Mouse (Mus musculus) limb, embryonic 10.5 days (tissue): Measurements from ENCODE around the gene Nnmt. TPM values are rescaled to one million over a fixed set of nuclear protein-coding genes. Genes with fewer than 3 reads are reported as not detected.
A peak's percentile ranks its signal among the peaks of the same experiment; 100 is the strongest.

Experiments
- DNase-seq: peaks from one replicate; pipeline ENCODE4 v3.0.0-alpha.2; 2017; ENCODE audit warnings: low spot score
- H3K27ac ChIP-seq: fragments of 300-500 bp; sonication (generic); 2 replicates; pipeline ENCODE4 v1.5.1; 2016; ENCODE audit warnings: mild to moderate bottlenecking
- H3K27me3 ChIP-seq: fragments of 300-500 bp; sonication (generic); 2 replicates; pipeline ENCODE4 v1.6.1; 2016; ENCODE audit warnings: low read depth, mild to moderate bottlenecking; ENCODE audit not compliant: poor library complexity, severe bottlenecking
- H3K36me3 ChIP-seq: fragments of 300-500 bp; sonication (generic); 2 replicates; pipeline ENCODE4 v1.6.1; 2016; ENCODE audit warnings: mild to moderate bottlenecking, moderate library complexity
- H3K4me1 ChIP-seq: fragments of 300-500 bp; sonication (generic); 2 replicates; pipeline ENCODE4 v1.6.1; 2016
- H3K4me3 ChIP-seq: fragments of 300-500 bp; sonication (generic); 2 replicates; pipeline ENCODE4 v1.5.1; 2016; ENCODE audit warnings: mild to moderate bottlenecking, moderate library complexity
- H3K9me3 ChIP-seq: fragments of 300-500 bp; sonication (generic); replicated peaks from 2 replicates; pipeline ENCODE4 v1.6.1; 2016; ENCODE audit warnings: mild to moderate bottlenecking
- WGBS: fragments of 180-500 bp; shearing (Covaris S2); methylation state at CpG from one replicate; pipeline ENCODE4 v1.1.7; 2016; 5-methylcytosine and 5-hydroxymethylcytosine counted together
- polyA plus RNA-seq: library from polyadenylated mRNA; unstranded; fragments of >200 nt; fragmentation: Nextera tagmentation; extraction: Ambion mirVana; gene quantifications from 2 replicates; pipeline ENCODE4 v1.2.1, GENCODE M21; 2016

Gene Nnmt
- polyA plus RNA-seq, 1 experiment from 2014 or later = 0.19 TPM

DNA sequence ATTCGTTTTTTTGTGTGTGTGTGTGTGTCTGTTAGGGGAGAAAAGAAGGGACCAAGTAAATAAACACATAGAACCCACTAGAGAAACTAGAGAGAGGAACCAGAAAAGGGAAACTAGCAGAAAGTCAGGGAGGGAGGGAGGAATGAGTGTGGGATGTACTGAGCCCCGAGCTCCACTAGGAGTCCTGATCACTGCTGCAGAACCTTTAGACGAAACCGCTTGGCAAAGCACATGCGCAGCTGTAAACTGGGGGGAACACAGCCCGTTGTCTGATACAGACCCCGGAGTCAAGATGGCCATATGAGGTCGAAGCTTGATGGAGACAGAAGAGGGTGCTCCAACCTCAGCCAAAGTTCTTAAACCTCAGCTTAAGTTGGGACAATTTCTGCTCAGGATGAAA is 11.0 kb downstream of the Nnmt start:
- Histone ChIP-seq H3K9me3 (no peaks in the 10 kb centered on the region), H3K4me3 (no peak overlapping the region), H3K36me3 (no peaks in the 10 kb centered on the region), H3K4me1 (peaks cover 6% of the 10 kb centered on the region; the same call in 1 of the 2 replicates), H3K27me3 (no peaks in the 10 kb centered on the region), H3K27ac (no peak overlapping the region)
- WGBS = 68% methylated on average over 8 of the region's 8 CpGs
- no peak for DNase-seq

DNA sequence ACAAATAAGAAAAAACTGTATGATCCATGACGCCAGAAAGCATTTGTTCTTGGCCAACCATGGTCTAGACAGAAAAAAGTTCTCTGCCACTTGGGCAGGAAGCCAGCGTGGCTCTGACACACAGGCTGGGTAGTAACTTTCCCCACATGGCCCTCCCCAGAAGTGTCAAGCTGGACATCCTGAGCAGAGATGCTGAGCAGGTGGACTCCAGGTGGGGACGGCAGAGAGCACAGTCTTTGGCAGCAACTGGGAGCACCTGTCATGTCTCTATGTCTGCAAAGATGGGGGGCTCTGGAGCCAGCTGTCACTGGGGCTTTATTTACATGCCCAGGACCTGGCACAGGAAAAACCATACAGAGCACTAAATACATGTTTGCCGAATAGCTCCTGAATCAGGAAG is 14.3 kb downstream of the Nnmt start:
- H3K27ac ChIP-seq = no peak overlapping the region
- no peaks in the 10 kb centered on the region for H3K9me3 ChIP-seq
- H3K4me1 ChIP-seq = peaks cover 16% of the 10 kb centered on the region
- no peaks in the 10 kb centered on the region for H3K36me3 ChIP-seq
- no peak for DNase-seq
- H3K4me3 ChIP-seq = no peak overlapping the region
- H3K27me3 ChIP-seq = no peaks in the 10 kb centered on the region
- 86% methylated on average over 4 of the region's 4 CpGs for WGBS

DNA sequence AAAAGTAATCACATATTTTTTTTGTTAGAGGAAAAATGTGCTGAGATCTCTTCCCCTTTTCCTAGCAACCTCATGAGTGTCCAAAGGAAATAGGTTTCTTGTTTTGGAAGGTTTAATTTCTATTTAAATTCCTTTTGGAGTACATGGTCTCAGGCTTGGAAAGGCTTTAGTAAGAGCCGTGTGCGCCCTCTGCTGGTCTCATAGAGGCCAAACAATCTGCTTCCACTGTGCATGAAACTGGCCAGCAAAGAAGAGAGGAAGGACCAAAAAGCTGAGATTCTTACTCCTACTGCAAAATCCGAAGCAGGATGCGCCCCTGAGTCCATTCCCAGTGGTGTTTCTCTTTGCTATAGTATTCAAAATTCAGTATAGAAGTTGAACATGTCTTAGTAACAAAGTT is 18.6 kb downstream of the Nnmt start:
- WGBS = 10% methylated on average over 4 of the region's 4 CpGs
- H3K36me3 ChIP-seq = no peaks in the 10 kb centered on the region
- no peaks in the 10 kb centered on the region for H3K27me3 ChIP-seq
- H3K4me3 ChIP-seq = no peak overlapping the region
- H3K27ac ChIP-seq = no peak overlapping the region
- DNase-seq = peak; percentile 77
- H3K4me1 ChIP-seq = peaks cover 14% of the 10 kb centered on the region
- no peaks in the 10 kb centered on the region for H3K9me3 ChIP-seq

GRCm38 (mm10) chr9:48580808-48581207 is 24.1 kb downstream of the Nnmt start:
- H3K36me3 ChIP-seq = no peaks in the 10 kb centered on the region
- H3K4me1 ChIP-seq = no peaks in the 10 kb centered on the region
- H3K27me3 ChIP-seq = no peaks in the 10 kb centered on the region
- no peaks in the 10 kb centered on the region for H3K9me3 ChIP-seq
- H3K27ac ChIP-seq = no peak overlapping the region
- WGBS = 94% methylated on average over 1 of the region's 1 CpGs
- no peak for DNase-seq
- no peak overlapping the region for H3K4me3 ChIP-seq

DNA sequence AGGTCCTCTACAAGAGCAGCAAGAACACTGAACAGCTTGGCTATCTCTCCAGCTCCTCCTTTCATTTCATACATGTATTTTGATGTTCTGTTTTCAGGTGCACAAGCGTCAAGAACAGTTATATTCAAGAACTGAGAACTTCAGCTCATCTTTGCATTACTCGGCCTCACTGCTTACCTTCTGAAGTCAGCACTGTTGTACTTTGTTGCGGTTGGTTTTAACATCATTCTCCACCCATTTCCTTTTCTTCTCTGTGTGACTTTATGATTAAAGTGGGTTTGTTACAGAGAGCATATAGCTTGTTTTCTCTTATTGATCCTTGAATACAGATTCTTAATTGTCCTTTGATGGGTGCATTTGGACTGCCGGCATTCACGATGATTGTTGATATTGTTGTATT is 42.6 kb downstream of the Nnmt start:
- no peak overlapping the region for H3K4me3 ChIP-seq
- 90% methylated on average over 5 of the region's 5 CpGs for WGBS
- H3K36me3 ChIP-seq = no peaks in the 10 kb centered on the region
- H3K27me3 ChIP-seq = no peaks in the 10 kb centered on the region
- no peak overlapping the region for H3K27ac ChIP-seq
- DNase-seq = no peak
- no peaks in the 10 kb centered on the region for H3K9me3 ChIP-seq
- peaks cover 11% of the 10 kb centered on the region; the same call in 1 of the 2 replicates for H3K4me1 ChIP-seq

DNA sequence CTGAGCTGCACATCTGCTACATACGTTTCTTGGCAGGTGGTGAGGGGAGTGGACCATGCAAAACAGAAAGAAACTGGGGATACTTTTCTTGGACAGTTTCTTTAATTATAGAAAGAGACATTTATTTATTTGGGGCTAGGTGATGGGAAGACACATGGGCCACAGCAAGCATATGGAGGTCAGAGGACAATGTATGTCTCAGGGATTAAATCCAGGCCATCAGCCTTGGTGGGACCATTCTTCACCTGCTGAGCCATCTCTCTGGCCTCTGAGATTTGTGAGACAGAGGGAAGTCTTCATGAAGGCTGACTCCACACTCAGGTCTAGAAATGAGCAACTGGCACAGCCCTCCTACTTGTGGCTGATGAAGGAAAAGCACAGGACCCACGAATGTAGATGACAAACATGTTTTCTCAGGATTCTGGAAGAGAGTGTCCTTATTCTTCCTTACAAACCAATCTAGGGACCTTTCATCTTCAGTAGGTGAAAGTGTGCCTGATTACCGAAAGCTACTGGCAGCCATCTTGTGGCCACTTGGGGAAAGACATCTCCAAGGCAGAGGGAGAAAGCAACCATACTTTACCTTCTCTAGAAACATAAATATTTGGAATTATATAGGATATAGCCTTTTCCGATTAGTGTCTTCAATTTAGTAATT is 45.3 kb downstream of the Nnmt start:
- Histone ChIP-seq H3K27ac (no peak overlapping the region), H3K36me3 (no peaks in the 10 kb centered on the region), H3K27me3 (no peaks in the 10 kb centered on the region), H3K4me3 (no peak overlapping the region), H3K9me3 (no peaks in the 10 kb centered on the region), H3K4me1 (peaks cover 5% of the 10 kb centered on the region; the same call in 1 of the 2 replicates)
- peak; percentile 48 for DNase-seq
- WGBS = 33% methylated on average over 4 of the region's 4 CpGs

DNA sequence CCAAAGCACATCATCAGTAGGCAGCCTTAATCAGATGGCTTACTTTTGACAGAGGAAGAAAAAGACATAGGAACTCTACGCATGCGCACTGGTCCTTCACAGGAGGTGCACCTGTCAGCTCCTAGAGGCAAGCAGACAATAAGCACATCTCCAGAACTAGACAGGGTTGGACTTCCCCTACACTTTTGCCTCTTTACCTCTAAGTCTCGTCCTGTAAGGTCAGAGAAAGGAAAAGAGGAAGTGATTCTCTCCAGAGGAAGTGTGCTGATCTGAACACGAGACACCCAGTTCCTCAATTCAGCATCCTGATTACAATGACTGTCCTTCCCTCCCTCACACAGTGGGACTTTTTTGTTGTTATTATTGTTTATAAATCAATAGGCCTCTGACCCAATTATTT is 46.3 kb downstream of the Nnmt start:
- no peaks in the 10 kb centered on the region for H3K4me1 ChIP-seq
- no peaks in the 10 kb centered on the region for H3K9me3 ChIP-seq
- DNase-seq = no peak
- no peaks in the 10 kb centered on the region for H3K36me3 ChIP-seq
- no peak overlapping the region for H3K4me3 ChIP-seq
- no peaks in the 10 kb centered on the region for H3K27me3 ChIP-seq
- 82% methylated on average over 4 of the region's 4 CpGs for WGBS
- H3K27ac ChIP-seq = no peak overlapping the region

DNA sequence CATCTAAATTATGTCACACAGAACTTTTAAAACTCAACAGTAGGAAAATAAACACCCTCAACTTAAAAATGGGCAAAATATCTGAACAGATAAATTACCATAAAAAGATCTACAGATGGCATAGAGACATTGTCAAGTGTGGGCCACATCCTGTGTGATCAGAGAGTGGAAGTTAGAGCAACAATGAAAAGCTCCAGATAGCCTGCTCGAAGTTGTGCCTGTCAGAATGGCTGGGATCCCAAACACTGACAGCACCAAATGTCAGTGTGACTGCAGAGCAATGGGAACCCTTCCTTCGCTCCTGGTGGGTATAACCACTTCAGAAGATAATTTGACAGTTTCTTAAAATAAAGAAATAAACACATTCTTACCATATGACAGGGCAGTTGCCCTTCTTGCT is 55.9 kb downstream of the Nnmt start:
- H3K4me3 ChIP-seq = no peak overlapping the region
- H3K27ac ChIP-seq = no peak overlapping the region
- no peaks in the 10 kb centered on the region for H3K36me3 ChIP-seq
- H3K4me1 ChIP-seq = no peaks in the 10 kb centered on the region
- 87% methylated on average over 2 of the region's 2 CpGs for WGBS
- no peaks in the 10 kb centered on the region for H3K27me3 ChIP-seq
- DNase-seq = no peak
- no peaks in the 10 kb centered on the region for H3K9me3 ChIP-seq

- Histone ChIP-seq H3K9me3 (no peaks in the 10 kb centered on the region), H3K4me1 (no peaks in the 10 kb centered on the region), H3K36me3 (no peaks in the 10 kb centered on the region), H3K27ac (no peak overlapping the region), H3K27me3 (no peaks in the 10 kb centered on the region), H3K4me3 (no peak overlapping the region)
- DNase-seq = no peak
Observed at GRCm38 (mm10) chr9:48547233-48547632, 57.7 kb downstream of the Nnmt start.

Other genes starting within 250 kb of the Nnmt start
- 95.8 and 123 TPM in 2 replicates for gene Rexo2, start 124.5 kb downstream of the Nnmt start, polyA plus RNA-seq
- 119 and 123 TPM in 2 replicates for gene Rbm7, start 109.9 kb downstream of the Nnmt start, polyA plus RNA-seq
- gene Gm5617, start 109.7 kb downstream of the Nnmt start, polyA plus RNA-seq = 23.5 and 26.9 TPM in 2 replicates
- 19.7 and 29.3 TPM in 2 replicates for gene Zbtb16, start 231.1 kb upstream of the Nnmt start, polyA plus RNA-seq